Mouse (Mus musculus) heart, embryonic 16.5 days (tissue): Measurements from ENCODE around the gene Ergic1. TPM values are rescaled to one million over a fixed set of nuclear protein-coding genes. Genes with fewer than 3 reads are reported as not detected.

ENCODE experiments used
- ATAC-seq: fragments of 200-750 bp; cut with Nextera tagmentation; replicated peaks from 2 replicates; pipeline ENCODE4 v1.8.0; 2017; ENCODE audit warnings: moderate number of reproducible peaks; ENCODE audit not compliant: insufficient read depth, low FRiP score; ENCODE audit errors: extremely low read depth
- H3K27ac ChIP-seq: fragments of 300-500 bp; sonication (generic); 2 replicates; pipeline ENCODE4 v1.5.1; 2014; ENCODE audit warnings: mild to moderate bottlenecking, low read length, control low read depth, moderate library complexity
- H3K27me3 ChIP-seq: fragments of 300-500 bp; sonication (generic); 2 replicates; pipeline ENCODE4 v1.6.1; 2014; ENCODE audit warnings: low read length, mixed read lengths; ENCODE audit not compliant: control insufficient read depth, insufficient read depth
- H3K36me3 ChIP-seq: fragments of 300-500 bp; sonication (generic); 2 replicates; pipeline ENCODE4 v1.6.1; 2014; ENCODE audit not compliant: control insufficient read depth, insufficient read depth
- H3K4me1 ChIP-seq: fragments of 300-500 bp; sonication (generic); 2 replicates; pipeline ENCODE4 v1.6.1; 2014; ENCODE audit warnings: low read length, mixed read lengths; ENCODE audit not compliant: control insufficient read depth, insufficient read depth
- H3K4me2 ChIP-seq: fragments of 300-500 bp; sonication (generic); 2 replicates; pipeline ENCODE4 v1.6.1; 2014; ENCODE audit warnings: low read depth, mild to moderate bottlenecking, control low read depth, low read length
- H3K4me3 ChIP-seq: fragments of 300-500 bp; sonication (generic); 2 replicates; pipeline ENCODE4 v1.5.1; 2014; ENCODE audit warnings: mild to moderate bottlenecking, control low read depth, low read length
- H3K9ac ChIP-seq: fragments of 300-500 bp; sonication (generic); 2 replicates; pipeline ENCODE4 v1.6.1; 2014; ENCODE audit warnings: low read length, control low read depth
- H3K9me3 ChIP-seq: fragments of 300-500 bp; sonication (generic); replicated peaks from 2 replicates; pipeline ENCODE4 v1.6.1; 2016; ENCODE audit warnings: low read length; ENCODE audit not compliant: control insufficient read depth
- WGBS: fragments of 180-500 bp; shearing (Covaris S2); extraction: QIAGEN DNeasy Blood & Tissue Kit; methylation state at CpG from one replicate; pipeline ENCODE4 v1.1.7; 2014; 5-methylcytosine and 5-hydroxymethylcytosine counted together
- polyA plus RNA-seq: library from polyadenylated mRNA; unstranded; fragments of >200 nt; fragmentation: Nextera tagmentation; extraction: Ambion mirVana; gene quantifications from 2 replicates; pipeline ENCODE4 v1.2.1, GENCODE M21; 2015

Gene Ergic1
- polyA plus RNA-seq, 1 experiment from 2014 or later, result 84.9 TPM

- no peaks in the 10 kb centered on the region for H3K27me3 ChIP-seq
- H3K4me1 ChIP-seq, result peaks cover 57% of the 10 kb centered on the region
- H3K4me3 ChIP-seq, result no peak overlapping the region
- no peak for ATAC-seq
- H3K9ac ChIP-seq, result peak overlapping the region; percentile 53
- no peak overlapping the region for H3K4me2 ChIP-seq
- peak overlapping the region; percentile 96 for H3K27ac ChIP-seq
- H3K9me3 ChIP-seq, result no peaks in the 10 kb centered on the region
- 54% methylated on average over 6 of the region's 6 CpGs for WGBS
- H3K36me3 ChIP-seq, result peaks cover 6% of the 10 kb centered on the region; the same call in 1 of the 2 replicates
Observed at GRCm38 (mm10) chr17:26583606-26584005, 22.3 kb downstream of the Ergic1 start.

GRCm38 (mm10) chr17:26584063-26584462 is 22.8 kb downstream of the Ergic1 start:
- H3K9me3 ChIP-seq, result no peaks in the 10 kb centered on the region
- peak overlapping the region; percentile 53 for H3K9ac ChIP-seq
- H3K27ac ChIP-seq, result peak overlapping the region; percentile 96
- H3K4me1 ChIP-seq, result peaks cover 57% of the 10 kb centered on the region
- H3K4me3 ChIP-seq, result no peak overlapping the region
- H3K36me3 ChIP-seq, result peaks cover 6% of the 10 kb centered on the region; the same call in 1 of the 2 replicates
- H3K4me2 ChIP-seq, result peak overlapping the region; percentile 46
- WGBS, result 32% methylated on average over 4 of the region's 4 CpGs
- H3K27me3 ChIP-seq, result no peaks in the 10 kb centered on the region
- peak; percentile 3; the same call in 1 of the 2 replicates for ATAC-seq

- Histone ChIP-seq H3K9me3 (no peaks in the 10 kb centered on the region), H3K9ac (peak overlapping the region; percentile 53), H3K4me1 (peaks cover 51% of the 10 kb centered on the region), H3K4me3 (peak overlapping the region; percentile 6), H3K27ac (peak overlapping the region; percentile 96), H3K36me3 (peaks cover 6% of the 10 kb centered on the region; the same call in 1 of the 2 replicates), H3K27me3 (no peaks in the 10 kb centered on the region), H3K4me2 (peak overlapping the region; percentile 46)
- WGBS, result 10% methylated on average over 15 of the region's 15 CpGs
- peak; percentile 93 for ATAC-seq
Observed at GRCm38 (mm10) chr17:26584558-26585136, 23.4 kb downstream of the Ergic1 start.

- Histone ChIP-seq H3K9me3 (no peaks in the 10 kb centered on the region), H3K9ac (no peak overlapping the region), H3K27me3 (no peaks in the 10 kb centered on the region), H3K4me1 (peaks cover 39% of the 10 kb centered on the region), H3K27ac (no peak overlapping the region), H3K36me3 (0 out of 2 replicates have a peak, but pooled peaks cover 2% of the 10 kb centered on the region), H3K4me3 (no peak overlapping the region), H3K4me2 (no peak overlapping the region)
- WGBS, result 78% methylated on average over 12 of the region's 12 CpGs
- ATAC-seq, result no peak
Observed at GRCm38 (mm10) chr17:26587961-26588487, 26.7 kb downstream of the Ergic1 start.

- WGBS, result 83% methylated on average over 4 of the region's 4 CpGs
- H3K4me2 ChIP-seq, result no peak overlapping the region
- H3K9ac ChIP-seq, result no peak overlapping the region
- H3K27me3 ChIP-seq, result no peaks in the 10 kb centered on the region
- 0 out of 2 replicates have a peak, but pooled peaks cover under 1% of the 10 kb centered on the region for H3K36me3 ChIP-seq
- H3K4me3 ChIP-seq, result no peak overlapping the region
- no peak for ATAC-seq
- H3K9me3 ChIP-seq, result no peaks in the 10 kb centered on the region
- H3K4me1 ChIP-seq, result peaks cover 46% of the 10 kb centered on the region
- peak overlapping the region; percentile 56 for H3K27ac ChIP-seq
Observed at GRCm38 (mm10) chr17:26592510-26592909, 31.2 kb downstream of the Ergic1 start.

GRCm38 (mm10) chr17:26593199-26593598 is 31.9 kb downstream of the Ergic1 start:
- WGBS, result 94% methylated on average over 5 of the region's 5 CpGs
- Histone ChIP-seq H3K36me3 (no peaks in the 10 kb centered on the region), H3K4me1 (peaks cover 43% of the 10 kb centered on the region), H3K4me3 (no peak overlapping the region), H3K27me3 (no peaks in the 10 kb centered on the region), H3K4me2 (no peak overlapping the region), H3K27ac (peak overlapping the region; percentile 5; the same call in 1 of the 2 replicates), H3K9me3 (no peaks in the 10 kb centered on the region), H3K9ac (no peak overlapping the region)
- no peak for ATAC-seq

- peaks cover 43% of the 10 kb centered on the region for H3K4me1 ChIP-seq
- H3K36me3 ChIP-seq, result no peaks in the 10 kb centered on the region
- no peak for ATAC-seq
- no peak overlapping the region for H3K4me2 ChIP-seq
- no peak overlapping the region for H3K9ac ChIP-seq
- H3K27ac ChIP-seq, result peak overlapping the region; percentile 19
- no peak overlapping the region for H3K4me3 ChIP-seq
- no peaks in the 10 kb centered on the region for H3K27me3 ChIP-seq
- H3K9me3 ChIP-seq, result no peaks in the 10 kb centered on the region
- WGBS, result 61% methylated on average over 7 of the region's 7 CpGs
Observed at GRCm38 (mm10) chr17:26594171-26594570, 32.9 kb downstream of the Ergic1 start.

GRCm38 (mm10) chr17:26594958-26595357 is 33.7 kb downstream of the Ergic1 start:
- peak overlapping the region; percentile 13 for H3K9ac ChIP-seq

GRCm38 (mm10) chr17:26595448-26596167 is 34.3 kb downstream of the Ergic1 start:
- no peaks in the 10 kb centered on the region for H3K27me3 ChIP-seq
- no peaks in the 10 kb centered on the region for H3K36me3 ChIP-seq
- peak overlapping the region; percentile 13 for H3K9ac ChIP-seq
- H3K4me1 ChIP-seq, result peaks cover 44% of the 10 kb centered on the region
- H3K4me2 ChIP-seq, result peak overlapping the region; percentile 18; the same call in 1 of the 2 replicates
- H3K9me3 ChIP-seq, result no peaks in the 10 kb centered on the region
- H3K4me3 ChIP-seq, result no peak overlapping the region
- peak; percentile 4; the same call in 1 of the 2 replicates for ATAC-seq
- WGBS, result 14% methylated on average over 7 of the region's 7 CpGs
- H3K27ac ChIP-seq, result peak overlapping the region; percentile 98

More at GRCm38 (mm10) chr17:26594958-26595357, 33.7 kb downstream of the Ergic1 start:
- H3K9me3 ChIP-seq, result no peaks in the 10 kb centered on the region
- H3K4me3 ChIP-seq, result no peak overlapping the region
- 29% methylated on average over 7 of the region's 7 CpGs for WGBS
- peaks cover 43% of the 10 kb centered on the region for H3K4me1 ChIP-seq
- peak overlapping the region; percentile 98 for H3K27ac ChIP-seq
- no peaks in the 10 kb centered on the region for H3K27me3 ChIP-seq
- no peak for ATAC-seq
- no peaks in the 10 kb centered on the region for H3K36me3 ChIP-seq
- no peak overlapping the region; the same call in 1 of the 2 replicates for H3K4me2 ChIP-seq
